Mouse (Mus musculus) ES-E14 (cell line): Measurements from ENCODE around the gene Frs2.

ENCODE experiments used
- CHD2 ChIP-seq: IDR thresholded peaks from 2 replicates; pipeline ENCODE4 v1.6.1; 2014; ENCODE audit warnings: mild to moderate bottlenecking, low read depth, low read length, inconsistent platforms
- MAFK ChIP-seq: IDR thresholded peaks from 2 replicates; pipeline ENCODE4 v1.6.1; 2014; ENCODE audit warnings: mild to moderate bottlenecking, low read depth, low read length, inconsistent platforms; ENCODE audit not compliant: insufficient read depth
- ZNF384 ChIP-seq: IDR thresholded peaks from 2 replicates; pipeline ENCODE4 v1.6.1; 2012; ENCODE audit warnings: low read depth, low read length, inconsistent platforms

DNA sequence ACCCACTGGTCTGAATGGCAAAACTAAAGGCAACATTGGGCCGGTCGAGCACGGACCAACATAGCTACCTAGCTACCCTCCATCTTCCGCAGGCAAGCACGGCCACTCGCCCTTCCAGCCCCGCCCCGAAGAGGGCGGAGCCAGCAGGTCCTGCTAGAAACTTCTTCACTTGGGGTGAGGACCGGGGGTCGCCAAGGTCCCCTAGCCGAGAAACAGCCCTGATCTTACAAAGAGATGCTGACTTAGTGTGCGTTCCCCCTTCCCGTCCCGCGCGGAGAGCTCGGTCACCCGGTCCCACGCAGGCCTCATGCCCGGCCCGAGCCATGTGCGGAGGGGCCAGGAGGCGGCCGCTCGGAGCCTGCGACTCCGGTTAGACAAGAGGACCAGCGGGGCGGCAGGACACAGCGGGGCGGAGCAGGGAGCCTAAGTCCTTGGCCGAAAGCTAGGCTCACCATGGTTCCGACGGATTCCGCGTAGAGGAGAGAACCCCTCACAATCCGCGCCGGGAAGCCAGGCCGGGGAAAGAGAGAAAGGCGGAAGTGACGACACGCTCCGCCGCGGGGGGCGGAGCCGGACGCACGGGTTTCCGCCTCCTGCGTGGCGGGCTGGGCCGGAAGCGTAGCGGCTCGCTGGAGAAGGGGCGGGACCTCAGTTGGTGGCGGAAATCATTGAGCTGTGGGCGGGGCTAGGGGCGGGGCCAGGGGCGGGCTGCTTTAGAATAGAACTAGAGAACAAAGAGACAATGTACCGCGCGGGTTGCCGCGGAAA lies 84.9 kb downstream of the Frs2 start, which contains the start of gene Cct2:
- no peak for TF ChIP-seq MAFK
- no peak for TF ChIP-seq ZNF384
- no peak for TF ChIP-seq CHD2
